In genomic region chr16:84527375-84527774, GRCm38 (mm10) we compare ENCODE assay signal across 10 mouse cellular contexts. TPM values are rescaled to one million over a fixed set of nuclear protein-coding genes. Genes with fewer than 3 reads are reported as not detected.
DNase-seq lines count a peak whose midpoint lies in the region; ATAC-seq and TF ChIP-seq lines count a peak whose summit lies in the region.
"Had no signal": no experiment of that assay in that cellular context is flagged by ENCODE, and none has a peak within 500 bp of the region (broad histone marks: within the 10 kb centered on the region; RNA-seq: fewer than 3 reads in every experiment).

No protein-coding gene starts in this region.

- no peaks in the 10 kb centered on the region for H3K27me3 ChIP-seq in heart, postnatal 0 days (ENCODE audit: control insufficient read depth, insufficient read depth, low read length)
- H3K27me3 ChIP-seq in CH12.LX (replicated peaks): no peaks in the 10 kb centered on the region

- no peak for TF ChIP-seq EP300 in heart, postnatal 0 days (IDR thresholded peaks at IDR 0.05; ENCODE audit: low read depth)
- TF ChIP-seq EP300 in CH12.LX (IDR thresholded peaks at IDR 0.05; ENCODE audit: low read length): no peak

- TF ChIP-seq POLR2A in CH12.LX (IDR thresholded peaks at IDR 0.05; ENCODE audit: low read depth, low read length): no peak
- TF ChIP-seq POLR2A in bone marrow macrophage, adult 2 months (IDR thresholded peaks at IDR 0.05; ENCODE audit: borderline replicate concordance, low read depth, low read length): no peak

- H3K27ac ChIP-seq in heart, postnatal 0 days (ENCODE audit: low read depth): no peak overlapping the region
- no peak overlapping the region for H3K27ac ChIP-seq in CH12.LX (ENCODE audit: insufficient read depth, low read depth)
- no peak overlapping the region for H3K27ac ChIP-seq in bone marrow macrophage, adult 2 months (ENCODE audit: insufficient read depth, low read depth, low read length)

- DNase-seq in heart, postnatal 0 days (ENCODE audit: low spot score): peak; percentile 14
- DNase-seq in heart, adult 11 months: no peak
- peak; percentile 84 for DNase-seq in CH12.LX (ENCODE audit: extremely low read depth)
- DNase-seq in gastrocnemius, postnatal 36 days: peak; percentile 14 to 16
- peak; percentile 28 to 61 for DNase-seq in left cerebral cortex, postnatal 14 days (ENCODE audit: low spot score in 2 of 2)
- DNase-seq in right cerebral cortex, adult 18-20 months: peak; percentile 52

- 49% methylated on average over 11 of the region's 11 CpGs for WGBS in heart, postnatal 0 days

- no peak overlapping the region for H3K9ac ChIP-seq in heart, postnatal 0 days (replicated peaks; ENCODE audit: low read depth, low read length)
- H3K9ac ChIP-seq in CH12.LX (ENCODE audit: insufficient read depth, low read depth): peak overlapping the region; percentile 14; the same call in 1 of the 2 replicates

- H3K9me3 ChIP-seq in heart, postnatal 0 days (replicated peaks; ENCODE audit: control insufficient read depth, low read length): no peaks in the 10 kb centered on the region
- H3K9me3 ChIP-seq in CH12.LX (replicated peaks; ENCODE audit: low read length): no peaks in the 10 kb centered on the region

- ATAC-seq in heart, postnatal 0 days (ENCODE audit: insufficient read depth, low read depth): no peak
- no peak for ATAC-seq in erythroblast, adult 5-6 weeks (replicated peaks; ENCODE audit: low FRiP score, poor library complexity, severe bottlenecking)

- no peaks in the 10 kb centered on the region for H3K4me1 ChIP-seq in heart, postnatal 0 days (ENCODE audit: control insufficient read depth, insufficient read depth)
- H3K4me1 ChIP-seq in CH12.LX (ENCODE audit: control insufficient read depth in 1 of 2, insufficient read depth in 2 of 2): peaks cover 0 to 16% of the 10 kb centered on the region in 2 experiments; a peak in 2 of 4 replicates
- no peaks in the 10 kb centered on the region for H3K4me1 ChIP-seq in bone marrow macrophage, adult 2 months (ENCODE audit: control insufficient read depth, insufficient read depth, low read length)

- H3K36me3 ChIP-seq in heart, postnatal 0 days (replicated peaks; ENCODE audit: control insufficient read depth, insufficient read depth, low read length): no peaks in the 10 kb centered on the region
- no peaks in the 10 kb centered on the region for H3K36me3 ChIP-seq in CH12.LX (replicated peaks in 1 of 2; ENCODE audit: control insufficient read depth in 1 of 2, insufficient read depth in 1 of 2, low read length in 1 of 2)

- H3K4me2 ChIP-seq in heart, postnatal 0 days (ENCODE audit: low read depth, low read length): no peak overlapping the region
- H3K4me2 ChIP-seq in CH12.LX (ENCODE audit: insufficient read depth, low read depth, poor library complexity, severe bottlenecking): peak overlapping the region; percentile 80

- in situ Hi-C loops in CH12.LX (cut with MboI; ENCODE audit: low pct_ligation_motif_present, low pct_unique_long_range_greater_than_20kb, low sequenced_read_pairs): no loop called here

- intact Hi-C loops in gastrocnemius, postnatal 36 days (cut with DNase I): loop anchor here (2.0 kb wide), 1 partner anchor 33 kb away; no protein-coding TSS in a partner anchor
- intact Hi-C loops in left cerebral cortex, postnatal 14 days (cut with DNase I): no loop called here

- peak; percentile 77 for TF ChIP-seq RAD21 in CH12.LX (IDR thresholded peaks at IDR 0.05; ENCODE audit: low read depth, low read length)

- peak; percentile 45 for TF ChIP-seq CTCF in heart, postnatal 0 days (IDR thresholded peaks at IDR 0.05; ENCODE audit: low read depth)
- TF ChIP-seq CTCF in CH12.LX (conservative IDR thresholded peaks at IDR 0.05 in 1 of 2, IDR thresholded peaks at IDR 0.05 in 1 of 2; ENCODE audit: low read depth in 2 of 2, low read length in 2 of 2): peak; percentile 52 to 82; a peak in 3 of 4 replicates
- TF ChIP-seq CTCF in bone marrow macrophage, adult 2 months (IDR thresholded peaks at IDR 0.05; ENCODE audit: low read depth, low read length): peak; percentile 28; the same call in 1 of the 2 replicates

- H3K4me3 ChIP-seq in heart, postnatal 0 days (ENCODE audit: low read depth, low read length): no peak overlapping the region
- no peak overlapping the region for H3K4me3 ChIP-seq in CH12.LX (replicated peaks in 1 of 3; ENCODE audit: low read depth in 2 of 3, low read length in 2 of 3, poor library complexity in 1 of 3)
- H3K4me3 ChIP-seq in bone marrow macrophage, adult 2 months (ENCODE audit: insufficient read depth, low read length): no peak overlapping the region

- dilution Hi-C loops in CH12.LX (cut with MboI; ENCODE audit: extremely low pct_ligation_motif_present, extremely low pct_unique_long_range_greater_than_20kb, low sequenced_read_pairs): no loop called here

- no peaks in the 10 kb centered on the region for H3K79me2 ChIP-seq in CH12.LX (replicated peaks; ENCODE audit: control insufficient read depth, extremely low read depth, insufficient read depth, poor library complexity, severe bottlenecking)

TF ChIP-seq in CH12.LX, 34 proteins besides CTCF, POLR2A, EP300 and RAD21:
- TF ChIP-seq POLR2AphosphoS2 (IDR thresholded peaks at IDR 0.05; ENCODE audit: low read depth, low read length): no peak
- TF ChIP-seq SMC3 (IDR thresholded peaks at IDR 0.05; ENCODE audit: low read depth, low read length): peak; percentile 76
- TF ChIP-seq ZC3H11A (IDR thresholded peaks at IDR 0.05; ENCODE audit: low read depth, low read length): peak; percentile 51
- no peak for TF ChIP-seq JUND (conservative IDR thresholded peaks at IDR 0.05; ENCODE audit: low read depth, low read length)
- TF ChIP-seq IRF4 (IDR thresholded peaks at IDR 0.05; ENCODE audit: low read depth, low read length): peak; percentile 43; the same call in 1 of the 2 replicates
- 0 out of 2 replicates have a peak, but pooled peaks have one; percentile 31 for TF ChIP-seq TBP (conservative IDR thresholded peaks at IDR 0.05; ENCODE audit: low read depth, low read length)
- TF ChIP-seq SIN3A (IDR thresholded peaks at IDR 0.05; ENCODE audit: low read length): no peak
- TF ChIP-seq MEF2A (IDR thresholded peaks at IDR 0.05; ENCODE audit: borderline replicate concordance, low read depth, low read length): 0 out of 2 replicates have a peak, but pooled peaks have one; percentile 25

RNA-seq across cellular contexts. Expression of gene A730009L09Rik, which starts 12.5 kb away (rescaled TPM):
- total RNA-seq in heart, postnatal 0 days (2014; rRNA removed; ENCODE audit: low replicate concordance): not detected in 2 replicates
- polyA plus RNA-seq in heart, postnatal 0 days (2015; fragmentation: Nextera tagmentation; extraction: Ambion mirVana): not detected in 2 replicates
- total RNA-seq in CH12.LX (2012; rRNA removed) (not detected in 2 replicates), CH12.LX (2014; rRNA removed) (not detected in 2 replicates)
- polyA plus RNA-seq in CH12.LX (2012; ENCODE audit: insufficient read length, low read depth): not detected in 2 replicates
- polyA plus RNA-seq in bone marrow macrophage, adult 2 months (2012; ENCODE audit: insufficient read depth, insufficient read length, missing spikeins): not detected in 2 replicates
- total RNA-seq in gastrocnemius, postnatal 36 days (2021): not detected
- total RNA-seq in left cerebral cortex, postnatal 14 days (2021): under 1 TPM; 0.25 to 0.48 TPM
- total RNA-seq in erythroblast, adult 5-6 weeks (2015; ENCODE audit: low replicate concordance): not detected in 2 replicates
- not detected in 2 replicates for total RNA-seq in erythroblast, adult 5-6 weeks (2017; ENCODE audit: low replicate concordance)
- polyA plus RNA-seq: large intestine, adult 2 months; neural tube, embryonic 14.5 days had no signal
